ENCODE assay signal across 11 mouse cellular contexts in the genomic region with DNA sequence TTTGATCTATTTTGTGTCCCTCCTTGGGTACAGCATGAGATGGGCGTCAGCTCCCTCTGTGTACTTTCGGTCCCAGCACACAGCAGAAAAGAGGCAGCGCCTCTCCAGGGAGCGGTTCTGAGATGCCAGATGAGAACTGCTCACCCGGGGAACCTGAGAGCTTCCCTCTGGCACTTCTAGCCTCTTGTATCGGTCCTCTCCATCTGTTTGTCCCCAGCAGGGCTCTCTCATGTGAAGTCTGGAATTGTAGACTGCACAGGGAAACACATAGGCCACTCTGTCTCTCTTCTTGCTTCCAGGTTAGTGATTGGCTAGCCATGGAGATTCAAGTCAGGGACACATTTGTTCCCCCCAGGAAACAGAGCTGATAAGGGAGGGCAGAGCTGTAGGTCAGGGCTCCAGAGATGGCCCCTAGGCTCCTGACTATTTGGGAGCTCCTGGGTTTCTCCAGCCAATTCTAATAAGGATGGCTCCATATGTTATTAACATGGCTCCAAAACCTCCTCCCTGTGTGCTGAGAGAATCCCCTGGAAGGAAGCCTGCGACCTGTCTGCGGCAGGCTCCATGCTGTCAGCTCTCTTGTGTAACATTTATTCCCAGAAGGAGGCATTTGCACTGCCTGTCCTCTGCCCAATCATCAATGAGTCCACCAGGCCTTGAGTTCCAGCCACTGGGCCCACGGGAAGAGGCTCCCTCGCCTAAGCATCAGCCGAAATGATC. TPM values are rescaled to one million over a fixed set of nuclear protein-coding genes. Genes with fewer than 3 reads are reported as not detected.
"Had no signal": no experiment of that assay in that cellular context is flagged by ENCODE, and none has a peak within 500 bp of the region (broad histone marks: within the 10 kb centered on the region; RNA-seq: fewer than 3 reads in every experiment).

No protein-coding gene starts in this region.

- H3K4me3 ChIP-seq: left cerebral cortex, adult 2 months; limb, embryonic 10.5 days; lung, embryonic 15.5 days; megakaryocyte, embryonic 14.5 days; midbrain, embryonic 13.5 days had no signal

- H3K4me1 ChIP-seq: lung, embryonic 15.5 days; megakaryocyte, embryonic 14.5 days; midbrain, embryonic 13.5 days had no signal

- H3K9me3 ChIP-seq: limb, embryonic 10.5 days; lung, embryonic 15.5 days; megakaryocyte, embryonic 14.5 days; midbrain, embryonic 13.5 days had no signal

- ATAC-seq: midbrain, embryonic 13.5 days had no signal

- H3K36me3 ChIP-seq: lung, embryonic 15.5 days; midbrain, embryonic 13.5 days had no signal

- DNase-seq: kidney, postnatal 10 days; lung, postnatal 14 days; right cerebral cortex, postnatal 25 days; thymus, postnatal 36 days had no signal

- H3K27ac ChIP-seq: left cerebral cortex, adult 2 months; limb, embryonic 10.5 days; lung, embryonic 15.5 days; macrophage; midbrain, embryonic 13.5 days had no signal

RNA-seq across cellular contexts. Expression of a gene that starts 12.3 kb away (rescaled TPM):
- polyA plus RNA-seq: macrophage; small intestine, adult 2 months had no signal
